Comparison of ENCODE assay signal across 22 mouse cellular contexts in the genomic region with DNA sequence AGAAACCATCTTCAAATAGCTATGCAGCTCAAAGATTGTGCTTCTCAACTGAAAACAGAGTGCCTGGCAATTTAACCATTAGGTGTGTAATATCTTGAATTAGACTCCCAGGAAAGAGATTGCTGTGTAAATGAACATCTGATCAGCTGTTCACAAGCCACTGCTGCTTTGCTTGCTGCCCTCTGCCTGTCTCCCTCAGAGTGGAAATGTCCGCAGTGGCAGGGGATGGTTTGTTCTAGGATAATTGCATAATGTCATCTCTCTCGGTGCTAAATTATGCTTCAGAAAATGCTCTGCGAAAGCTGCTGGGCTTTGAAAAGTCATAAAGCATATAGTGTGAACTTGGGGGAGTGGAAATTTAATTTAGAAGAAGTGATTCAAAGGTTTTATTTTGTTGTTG.
DNase-seq lines count a peak whose midpoint lies in the region.
"Had no signal": no experiment of that assay in that cellular context is flagged by ENCODE, and none has a peak within 500 bp of the region (broad histone marks: within the 10 kb centered on the region; RNA-seq: fewer than 3 reads in every experiment).

No protein-coding gene starts in this region.

- intact Hi-C loops in left cerebral cortex, postnatal 25 days (cut with DNase I), result no loop called here
- intact Hi-C loops in left cerebral cortex, postnatal 4 days (cut with DNase I), result no loop called here

- DNase-seq in frontal cortex, adult 2 months (ENCODE audit: extremely low spot score in 1 of 2, low spot score in 1 of 2), result peak; percentile 4 to 25
- DNase-seq in frontal cortex, postnatal 25 days (ENCODE audit: low spot score in 2 of 2), result no peak
- peak; percentile 2 to 33 for DNase-seq in left cerebral cortex, postnatal 25 days (ENCODE audit: low spot score in 2 of 2)
- DNase-seq in left cerebral cortex, postnatal 4 days, result no peak
- DNase-seq in right cerebral cortex, adult 2 months (ENCODE audit: low spot score in 2 of 2), result peak; percentile 3 to 5
- no peak for DNase-seq in right cerebral cortex, postnatal 10 days (ENCODE audit: low spot score in 2 of 2)
- DNase-seq in cerebellum, adult 11 months, result no peak
- DNase-seq: adrenal gland, postnatal 10 days; cerebellum, adult 2 months; cerebellum, postnatal 14 days; gastrocnemius, adult 2 months; gastrocnemius, postnatal 36 days; heart, adult 18-20 months; heart, postnatal 36 days; kidney, adult 9 months; kidney, postnatal 10 days; liver, embryonic 13.5 days; lung, adult 18-20 months; lung, postnatal 4 days; spleen, adult 18-20 months; thymus, adult 18-20 months; thymus, postnatal 25 days had no signal

Comparison
In these comparisons a context has a peak if more than half of its experiments do, and no peak if none do; other contexts are left out.
1. DNase-seq: peak in frontal cortex, adult 2 months (2 of 2), left cerebral cortex, postnatal 25 days (2 of 2) and right cerebral cortex, adult 2 months (2 of 2); none in frontal cortex, postnatal 25 days (0 of 2), left cerebral cortex, postnatal 4 days (single experiment), right cerebral cortex, postnatal 10 days (0 of 2) and cerebellum, adult 11 months (single experiment).